Mouse (Mus musculus): ENCODE results near the gene Spsb1.

- TF ChIP-seq CTCF (IDR thresholded peaks at IDR 0.05; ENCODE audit: low read depth) (no peak), EP300 (IDR thresholded peaks at IDR 0.05; ENCODE audit: low read depth) (no peak)
Measured at GRCm38 (mm10) chr4:149991755-149992669, 37.2 kb upstream of the Spsb1 start.

All from liver, embryonic 14.5 days (tissue).